Comparison of ENCODE assay signal across 27 mouse cellular contexts in the genomic region with DNA sequence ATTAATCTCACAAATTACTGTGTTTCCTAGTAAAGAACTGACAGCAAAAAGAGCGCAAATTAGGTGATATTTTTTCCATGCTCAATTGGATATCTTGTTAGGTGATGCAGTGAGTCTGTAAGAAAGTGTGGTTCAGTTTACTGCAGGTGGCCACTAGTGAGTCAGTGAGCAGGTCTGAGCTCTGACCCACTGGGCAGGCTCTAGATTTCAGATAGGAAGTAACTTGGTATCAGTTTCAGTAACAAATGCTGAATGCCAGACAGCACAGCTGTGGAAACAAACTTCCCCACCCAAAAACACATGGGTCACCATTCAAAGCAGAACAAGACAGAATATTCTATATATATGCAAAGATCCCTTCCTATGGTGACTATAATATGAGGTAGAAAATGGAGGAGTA.
"Had no signal": no experiment of that assay in that cellular context is flagged by ENCODE, and none has a peak within 500 bp of the region (broad histone marks: within the 10 kb centered on the region; RNA-seq: fewer than 3 reads in every experiment).

No protein-coding gene starts in this region.

- H3K9me3 ChIP-seq: heart, embryonic 10.5 days; heart, embryonic 12.5 days; hindbrain, embryonic 10.5 days; hindbrain, embryonic 12.5 days; intestine, embryonic 15.5 days; limb, embryonic 10.5 days; limb, embryonic 12.5 days; liver, embryonic 13.5 days; liver, embryonic 15.5 days had no signal

- H3K36me3 ChIP-seq: heart, embryonic 10.5 days; heart, embryonic 12.5 days; hindbrain, embryonic 10.5 days; hindbrain, embryonic 12.5 days; intestine, embryonic 15.5 days; limb, embryonic 10.5 days; limb, embryonic 12.5 days; liver, embryonic 13.5 days; liver, embryonic 15.5 days had no signal

- H3K9ac ChIP-seq: heart, embryonic 12.5 days; hindbrain, embryonic 12.5 days; hindbrain, embryonic 14.5 days; intestine, embryonic 15.5 days; limb, embryonic 12.5 days; liver, embryonic 13.5 days; liver, embryonic 15.5 days; liver, postnatal 0 days had no signal

- H3K4me2 ChIP-seq: heart, embryonic 12.5 days; hindbrain, embryonic 12.5 days; hindbrain, embryonic 14.5 days; intestine, embryonic 15.5 days; limb, embryonic 12.5 days; liver, embryonic 11.5 days; liver, embryonic 13.5 days; liver, embryonic 15.5 days had no signal

- H3K4me3 ChIP-seq: gastrocnemius, adult 2 months; heart, embryonic 10.5 days; heart, embryonic 12.5 days; hindbrain, embryonic 10.5 days; hindbrain, embryonic 12.5 days; intestine, embryonic 15.5 days; layer of hippocampus, adult 2 months; left cerebral cortex, adult 2 months; limb, embryonic 10.5 days; limb, embryonic 12.5 days; liver, embryonic 13.5 days; liver, embryonic 15.5 days had no signal

- H3K27me3 ChIP-seq: heart, embryonic 12.5 days; hindbrain, embryonic 12.5 days; intestine, embryonic 15.5 days; limb, embryonic 12.5 days; liver, embryonic 13.5 days; liver, embryonic 15.5 days had no signal

- DNase-seq: gastrocnemius, adult 2 months; gastrocnemius, postnatal 10 days; gastrocnemius, postnatal 25 days; heart, adult 18-20 months; heart, postnatal 10 days; heart, postnatal 4 days; kidney, adult 18-20 months; kidney, postnatal 10 days; kidney, postnatal 4 days; liver; liver, embryonic 13.5 days; liver, postnatal 0 days had no signal

- ATAC-seq: hindbrain, embryonic 16.5 days; inflammation-experienced regulatory T-cells, adult 6 months; intestine, embryonic 15.5 days; intestine, postnatal 0 days; liver, postnatal 0 days had no signal

- H3K27ac ChIP-seq: gastrocnemius, adult 2 months; heart, embryonic 10.5 days; hindbrain, embryonic 10.5 days; hindbrain, embryonic 12.5 days; hindbrain, embryonic 14.5 days; intestine, embryonic 15.5 days; layer of hippocampus, adult 2 months; left cerebral cortex, adult 2 months; limb, embryonic 10.5 days; limb, embryonic 12.5 days; liver, embryonic 13.5 days; liver, embryonic 15.5 days had no signal

- H3K4me1 ChIP-seq: heart, embryonic 10.5 days; heart, embryonic 12.5 days; hindbrain, embryonic 10.5 days; hindbrain, embryonic 12.5 days; intestine, embryonic 15.5 days; limb, embryonic 10.5 days; limb, embryonic 12.5 days; liver, embryonic 13.5 days; liver, embryonic 15.5 days had no signal
